Mouse (Mus musculus): Measurements from ENCODE around the gene Mfn1.

Gene Mfn1

DNA sequence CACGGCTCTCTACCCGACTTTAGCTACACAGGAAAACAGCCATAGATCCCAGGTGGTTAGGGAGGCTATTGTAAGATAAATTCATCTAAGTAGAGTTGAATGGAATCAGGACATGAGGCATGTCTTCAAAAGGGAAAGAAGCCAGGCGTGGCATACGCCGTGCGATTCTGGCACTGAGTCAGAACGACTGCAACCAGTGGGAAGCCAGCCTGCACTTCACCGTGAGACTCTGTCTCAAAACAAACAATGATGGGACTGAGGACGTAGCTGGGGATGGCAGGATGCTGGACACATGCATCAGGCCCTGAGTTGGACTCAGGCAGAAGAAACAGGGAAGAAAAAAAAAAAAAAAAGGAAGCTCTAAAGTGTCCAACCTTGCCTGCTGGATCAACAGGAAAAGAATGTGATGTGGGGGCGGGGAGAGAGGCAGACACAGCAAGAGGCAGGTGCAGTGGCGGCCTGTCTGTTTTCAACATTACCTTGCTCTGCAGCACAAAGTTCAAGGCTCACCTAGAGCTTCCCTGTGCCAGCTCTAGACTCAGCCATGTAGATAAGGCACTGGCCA lies 82.4 kb downstream of the Mfn1 start:
- DNase-seq (ENCODE audit: low read depth, low spot score), result no peak

GRCm38 (mm10) chr3:32614786-32615185 lies 85.5 kb downstream of the Mfn1 start:
- no peak for DNase-seq (ENCODE audit: low read depth, low spot score)

GRCm38 (mm10) chr3:32615376-32615775 lies 86.1 kb downstream of the Mfn1 start:
- DNase-seq (ENCODE audit: low read depth, low spot score), result no peak

DNA sequence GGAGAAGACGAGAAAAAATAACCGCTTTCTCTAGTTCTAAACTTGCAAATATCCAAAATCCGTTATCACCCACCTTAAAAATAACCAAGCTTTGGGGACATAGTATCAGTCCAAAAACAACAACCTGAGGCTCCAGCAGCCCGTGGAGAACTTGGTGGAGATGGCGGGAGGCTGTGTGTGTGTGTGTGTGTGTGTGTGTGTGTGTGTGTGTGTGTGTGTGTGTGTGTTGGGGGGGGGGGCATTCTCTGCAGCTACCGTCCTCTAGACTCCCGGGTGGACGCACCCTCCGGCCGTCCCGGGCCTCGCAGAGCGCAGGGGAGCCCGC lies 86.7 kb downstream of the Mfn1 start:
- DNase-seq (ENCODE audit: low read depth, low spot score), result no peak

DNA sequence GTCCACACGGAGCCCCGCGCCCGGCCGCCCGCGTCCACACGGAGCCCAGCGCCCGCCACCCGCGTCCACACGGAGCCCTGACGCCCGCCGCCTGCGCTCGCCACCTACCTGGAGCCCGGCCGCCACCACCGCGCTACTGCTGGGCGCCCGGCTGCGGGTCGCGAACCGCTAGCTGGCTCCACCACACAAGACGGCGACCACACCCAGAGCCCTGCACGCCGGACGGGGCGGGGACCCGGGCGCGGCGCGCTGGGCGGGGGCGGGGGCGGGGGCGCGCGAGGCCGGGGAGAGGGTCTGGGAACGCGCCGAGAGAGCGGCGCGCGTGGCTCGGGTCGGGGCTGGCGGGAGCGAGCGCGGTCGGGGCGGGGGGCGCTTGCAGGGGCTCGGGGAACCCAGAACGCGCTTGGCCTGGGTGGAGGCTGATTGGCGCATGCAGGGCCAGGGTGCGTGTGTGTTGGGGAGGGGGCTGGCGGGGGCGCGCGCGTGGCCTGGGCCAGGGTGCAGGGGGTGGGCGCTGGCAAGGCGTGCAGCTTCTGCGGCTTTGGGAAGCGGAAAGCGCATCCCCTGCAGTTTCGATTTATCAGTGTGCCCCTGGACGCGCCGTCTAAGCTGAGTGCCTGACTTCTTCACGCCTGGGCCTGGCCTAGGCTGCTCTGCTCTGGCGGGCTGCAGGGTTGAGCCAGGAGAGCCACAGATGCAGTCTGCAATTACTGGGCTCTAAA lies 87.2 kb downstream of the Mfn1 start, which contains the start of gene Gnb4:
Gnb4 (minus strand) TSS at position 255 of the 722 bp plus-strand sequence.
- DNase-seq (ENCODE audit: low read depth, low spot score), result no peak

DNA sequence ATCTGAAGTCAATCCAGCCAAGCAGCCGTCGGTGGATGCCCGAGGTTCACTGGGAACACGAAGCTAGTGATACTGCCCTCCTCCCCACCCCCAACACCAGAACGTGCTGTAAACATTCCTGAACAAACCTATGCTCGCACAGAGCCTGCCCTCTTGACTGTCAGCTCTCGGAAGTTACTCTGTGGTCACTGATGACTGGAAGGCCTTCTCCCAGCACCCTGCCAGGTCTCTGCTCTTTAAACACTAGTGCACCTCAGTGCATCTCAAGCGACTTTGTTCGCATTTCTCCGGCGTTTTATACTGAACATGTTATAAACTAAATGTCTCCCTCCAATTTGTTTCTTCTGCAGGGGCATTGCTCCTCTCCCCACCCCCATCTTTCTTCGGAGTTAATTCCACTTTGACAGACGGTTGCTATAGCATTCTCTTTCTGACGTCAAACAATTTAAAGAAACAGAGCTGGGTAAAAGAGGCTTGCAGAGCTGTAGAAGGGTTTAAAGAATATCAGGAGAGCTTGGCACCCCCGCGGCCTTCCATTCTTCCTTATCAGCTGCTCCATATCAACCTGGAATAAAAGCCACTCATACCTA lies 87.9 kb downstream of the Mfn1 start:
- no peak for DNase-seq (ENCODE audit: low read depth, low spot score)

DNA sequence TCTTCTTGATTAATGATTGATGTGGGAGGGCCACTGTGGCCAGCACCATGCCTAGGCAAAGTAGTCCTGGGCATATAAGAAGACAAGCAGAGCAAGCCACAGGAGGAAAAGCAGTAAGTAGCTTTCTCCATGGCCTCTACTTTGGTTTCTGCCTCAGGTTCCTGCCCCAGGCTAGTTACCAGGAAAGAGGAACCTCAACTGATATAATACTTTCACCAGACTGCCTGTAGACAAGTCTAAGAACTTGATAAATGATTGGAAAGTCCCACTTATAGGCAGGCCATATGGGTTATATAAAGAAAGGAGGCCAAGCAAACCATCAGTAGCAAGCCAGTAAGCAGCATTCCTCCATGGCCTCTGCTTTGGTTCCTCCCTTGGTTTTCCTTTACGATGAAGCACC lies 92.4 kb downstream of the Mfn1 start:
- DNase-seq (ENCODE audit: low read depth, low spot score), result no peak

GRCm38 (mm10) chr3:32622106-32622505 lies 92.8 kb downstream of the Mfn1 start:
- DNase-seq (ENCODE audit: low read depth, low spot score), result no peak

GRCm38 (mm10) chr3:32628141-32628540 lies 98.9 kb downstream of the Mfn1 start:
- no peak for DNase-seq (ENCODE audit: low read depth, low spot score)

All from c-Kit-negative CD71-positive TER-119-positive erythroid progenitor cells, embryonic 14.5 days (primary cell).